Mouse (Mus musculus) megakaryocyte, embryonic 14.5 days (primary cell): Measurements from ENCODE around the gene Rorb.

Experiments used
- FLI1 ChIP-seq: IDR thresholded peaks from 2 replicates; pipeline ENCODE4 v1.6.1; 2012; ENCODE audit warnings: low read length, inconsistent platforms, mixed read lengths
- GATA1 ChIP-seq: IDR thresholded peaks from 3 replicates; pipeline ENCODE4 v1.6.1; 2012; ENCODE audit warnings: mixed read lengths, low read length, inconsistent platforms, borderline replicate concordance

- no peak for TF ChIP-seq GATA1
- no peak for TF ChIP-seq FLI1
Measured at GRCm38 (mm10) chr19:19005144-19005543, 105.9 kb downstream of the Rorb start.
